Mouse (Mus musculus): Measurements from ENCODE around the gene Ddx25.

Ddx25 gene

GRCm38 (mm10) chr9:35558257-35559008 lies at the start of gene Ddx25, which contains the start of gene Pus3:
TSS of gene Ddx25 (minus strand) at chr9:35558528.
TSS of gene Pus3 (plus strand) at chr9:35558595.
- in situ Hi-C loops (cut with MboI; ENCODE audit: low sequenced_read_pairs), result no loop called here

- in situ Hi-C loops (cut with MboI; ENCODE audit: low sequenced_read_pairs), result no loop called here
Measured at GRCm38 (mm10) chr9:35607647-35608405, 49.5 kb upstream of the Ddx25 start.

GRCm38 (mm10) chr9:35592903-35593302 lies 34.6 kb upstream of the Ddx25 start:
- in situ Hi-C loops (cut with MboI; ENCODE audit: low sequenced_read_pairs), result no loop called here

GRCm38 (mm10) chr9:35587674-35588073 lies 29.3 kb upstream of the Ddx25 start:
- in situ Hi-C loops (cut with MboI; ENCODE audit: low sequenced_read_pairs), result no loop called here

GRCm38 (mm10) chr9:35574416-35574815 lies 16.1 kb upstream of the Ddx25 start:
- in situ Hi-C loops (cut with MboI; ENCODE audit: low sequenced_read_pairs), result no loop called here

- in situ Hi-C loops (cut with MboI; ENCODE audit: low sequenced_read_pairs), result no loop called here
Measured at GRCm38 (mm10) chr9:35570663-35571062, 12.3 kb upstream of the Ddx25 start.

GRCm38 (mm10) chr9:35569571-35570534 lies 11.5 kb upstream of the Ddx25 start, which contains the start of the genes Pate2 and Hyls1:
TSS of gene Pate2 (plus strand) at chr9:35570284.
TSS of gene Hyls1 (minus strand) at chr9:35570398.
- in situ Hi-C loops (cut with MboI; ENCODE audit: low sequenced_read_pairs), result no loop called here

- in situ Hi-C loops (cut with MboI; ENCODE audit: low sequenced_read_pairs), result no loop called here
Measured at GRCm38 (mm10) chr9:35567995-35568394, 9.7 kb upstream of the Ddx25 start.

- in situ Hi-C loops (cut with MboI; ENCODE audit: low sequenced_read_pairs), result no loop called here
Measured at GRCm38 (mm10) chr9:35564536-35565240, 6.4 kb upstream of the Ddx25 start.

- in situ Hi-C loops (cut with MboI; ENCODE audit: low sequenced_read_pairs), result no loop called here
Measured at GRCm38 (mm10) chr9:35561583-35561982, 3.3 kb upstream of the Ddx25 start.

- in situ Hi-C loops (cut with MboI; ENCODE audit: low sequenced_read_pairs), result no loop called here
Measured at GRCm38 (mm10) chr9:35561076-35561475, 2.7 kb upstream of the Ddx25 start.

GRCm38 (mm10) chr9:35559009-35559890 lies 922 bp upstream of the Ddx25 start:
- in situ Hi-C loops (cut with MboI; ENCODE audit: low sequenced_read_pairs), result no loop called here

GRCm38 (mm10) chr9:35556494-35557102 lies 1.7 kb downstream of the Ddx25 start:
- in situ Hi-C loops (cut with MboI; ENCODE audit: low sequenced_read_pairs), result no loop called here

- in situ Hi-C loops (cut with MboI; ENCODE audit: low sequenced_read_pairs), result no loop called here
Measured at GRCm38 (mm10) chr9:35548455-35548854, 9.9 kb downstream of the Ddx25 start.

- in situ Hi-C loops (cut with MboI; ENCODE audit: low sequenced_read_pairs), result no loop called here
Measured at GRCm38 (mm10) chr9:35546745-35547144, 11.6 kb downstream of the Ddx25 start.

GRCm38 (mm10) chr9:35545704-35546103 lies 12.6 kb downstream of the Ddx25 start:
- in situ Hi-C loops (cut with MboI; ENCODE audit: low sequenced_read_pairs), result no loop called here

- in situ Hi-C loops (cut with MboI; ENCODE audit: low sequenced_read_pairs), result no loop called here
Measured at GRCm38 (mm10) chr9:35544666-35545065, 13.7 kb downstream of the Ddx25 start.

- in situ Hi-C loops (cut with MboI; ENCODE audit: low sequenced_read_pairs), result no loop called here
Measured at GRCm38 (mm10) chr9:35543099-35543860, 15.0 kb downstream of the Ddx25 start.

All from CH12F3 (cell line).